Mouse (Mus musculus) lung, adult 2 months (tissue): ENCODE data around the gene Adgrb2.

Experiments used
- CTCF ChIP-seq: fragments of 200-500 bp; IDR thresholded peaks from 2 replicates; pipeline ENCODE4 v1.5.1; 2011; ENCODE audit warnings: mild to moderate bottlenecking, low read length, control low read depth; ENCODE audit not compliant: insufficient read depth
- POLR2A ChIP-seq: fragments of 200-500 bp; IDR thresholded peaks from 2 replicates; pipeline ENCODE4 v1.6.1; 2011; ENCODE audit warnings: low read depth, mild to moderate bottlenecking, control low read depth, low read length, borderline replicate concordance; ENCODE audit errors: extremely low read depth

- TF ChIP-seq CTCF (no peak), POLR2A (no peak)
Observed at GRCm38 (mm10) chr4:129952241-129952810, 32.3 kb upstream of the Adgrb2 start.
